Comparison of ENCODE assay signal across 22 mouse cellular contexts in the genomic region with DNA sequence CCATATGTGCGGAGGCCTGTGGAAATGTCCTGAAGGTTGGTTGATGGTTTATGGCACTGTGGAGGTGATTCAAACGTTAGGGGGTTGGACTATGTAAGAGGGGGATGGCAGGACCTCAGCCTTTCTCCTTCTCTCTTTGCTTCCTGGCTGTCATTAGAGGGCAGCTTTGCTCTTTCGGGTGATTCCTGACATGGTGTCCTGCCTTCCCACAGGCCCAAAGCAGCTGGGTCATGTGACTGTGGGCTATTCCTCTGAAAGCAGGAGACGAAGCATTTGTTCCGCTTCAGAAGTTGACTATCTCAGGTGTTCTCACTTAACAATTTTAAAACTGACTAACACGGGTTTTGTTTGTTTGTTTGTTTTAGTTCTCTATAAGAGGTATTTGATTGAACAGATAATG.
DNase-seq lines count a peak whose midpoint lies in the region; ATAC-seq lines count a peak whose summit lies in the region.
"Had no signal": no experiment of that assay in that cellular context is flagged by ENCODE, and none has a peak within 500 bp of the region (broad histone marks: within the 10 kb centered on the region; RNA-seq: fewer than 3 reads in every experiment).

No protein-coding gene starts in this region.

- no peaks in the 10 kb centered on the region for H3K27me3 ChIP-seq in kidney, embryonic 14.5 days (ENCODE audit: control insufficient read depth, insufficient read depth, low read length)
- no peaks in the 10 kb centered on the region for H3K27me3 ChIP-seq in hindbrain, embryonic 11.5 days (ENCODE audit: control insufficient read depth, insufficient read depth, low read length)
- H3K27me3 ChIP-seq: embryonic facial prominence, embryonic 12.5 days; forebrain, embryonic 15.5 days; hindbrain, embryonic 13.5 days had no signal

- WGBS in kidney, embryonic 14.5 days = 66% methylated on average over 6 of the region's 6 CpGs
- 81% methylated on average over 6 of the region's 6 CpGs for WGBS in hindbrain, embryonic 11.5 days

- no peak overlapping the region for H3K4me2 ChIP-seq in kidney, embryonic 14.5 days (replicated peaks; ENCODE audit: low read depth, low read length)
- H3K4me2 ChIP-seq in hindbrain, embryonic 11.5 days (replicated peaks; ENCODE audit: low read depth, low read length) = no peak overlapping the region
- H3K4me2 ChIP-seq: embryonic facial prominence, embryonic 12.5 days; forebrain, embryonic 15.5 days; hindbrain, embryonic 13.5 days had no signal

- no peaks in the 10 kb centered on the region for H3K9me3 ChIP-seq in kidney, embryonic 14.5 days (ENCODE audit: control insufficient read depth, low read length)
- H3K9me3 ChIP-seq in hindbrain, embryonic 11.5 days (ENCODE audit: control insufficient read depth, low read length) = no peaks in the 10 kb centered on the region
- H3K9me3 ChIP-seq: embryonic facial prominence, embryonic 12.5 days; forebrain, embryonic 15.5 days; heart, embryonic 10.5 days; hindbrain, embryonic 13.5 days had no signal

- no peak overlapping the region for H3K4me3 ChIP-seq in kidney, embryonic 14.5 days (ENCODE audit: low read length)
- no peak overlapping the region for H3K4me3 ChIP-seq in hindbrain, embryonic 11.5 days (ENCODE audit: low read depth, low read length)
- H3K4me3 ChIP-seq: embryonic facial prominence, embryonic 12.5 days; forebrain, embryonic 15.5 days; heart, embryonic 10.5 days; hindbrain, embryonic 13.5 days had no signal

- no peak overlapping the region for H3K27ac ChIP-seq in kidney, embryonic 14.5 days (ENCODE audit: low read depth, low read length)
- H3K27ac ChIP-seq in hindbrain, embryonic 11.5 days (ENCODE audit: low read depth, low read length) = no peak overlapping the region
- H3K27ac ChIP-seq: embryonic facial prominence, embryonic 12.5 days; forebrain, embryonic 15.5 days; heart, embryonic 10.5 days; hindbrain, embryonic 13.5 days had no signal

- peak; percentile 35 for DNase-seq in kidney, adult 11 months
- peak; percentile 58 for DNase-seq in kidney, adult 9 months
- DNase-seq in kidney, postnatal 25 days = peak; percentile 37 to 56
- no peak for DNase-seq in lung, postnatal 10 days
- no peak for DNase-seq in hindbrain, embryonic 11.5 days (ENCODE audit: low spot score)
- DNase-seq in liver = no peak
- DNase-seq: adrenal gland, postnatal 14 days; B cell, adult 2 months; cerebellum, adult 11-12 months; cerebellum, adult 9-10 months; cerebellum, postnatal 25 days; gastrocnemius, postnatal 10 days; heart, adult 18-20 months; heart, postnatal 10 days; heart, postnatal 4 days had no signal

- ATAC-seq in kidney, embryonic 14.5 days (ENCODE audit: low FRiP score, low TSS enrichment) = no peak
- ATAC-seq in hindbrain, embryonic 11.5 days (ENCODE audit: low FRiP score) = no peak
- ATAC-seq: CD4-positive, CD25-positive, alpha-beta regulatory T cell, adult 4 months; forebrain, embryonic 15.5 days had no signal

- H3K4me1 ChIP-seq in kidney, embryonic 14.5 days (ENCODE audit: control insufficient read depth, insufficient read depth, low read length) = no peaks in the 10 kb centered on the region
- H3K4me1 ChIP-seq in hindbrain, embryonic 11.5 days (replicated peaks; ENCODE audit: control insufficient read depth, insufficient read depth, low read length) = no peaks in the 10 kb centered on the region
- H3K4me1 ChIP-seq: forebrain, embryonic 15.5 days; hindbrain, embryonic 13.5 days had no signal

- no peaks in the 10 kb centered on the region for H3K36me3 ChIP-seq in kidney, embryonic 14.5 days (ENCODE audit: control insufficient read depth, insufficient read depth, low read length)
- H3K36me3 ChIP-seq in hindbrain, embryonic 11.5 days (ENCODE audit: control insufficient read depth, insufficient read depth, low read length) = no peaks in the 10 kb centered on the region
- H3K36me3 ChIP-seq: embryonic facial prominence, embryonic 12.5 days; forebrain, embryonic 15.5 days; G1E; heart, embryonic 10.5 days; hindbrain, embryonic 13.5 days had no signal

- H3K9ac ChIP-seq in kidney, embryonic 14.5 days (ENCODE audit: low read depth, low read length) = no peak overlapping the region
- no peak overlapping the region for H3K9ac ChIP-seq in hindbrain, embryonic 11.5 days (ENCODE audit: low read depth, low read length)
- H3K9ac ChIP-seq: embryonic facial prominence, embryonic 12.5 days; forebrain, embryonic 15.5 days; hindbrain, embryonic 13.5 days had no signal

Comparison
In these comparisons a context has a peak if more than half of its experiments do, and no peak if none do; other contexts are left out.
1. DNase-seq: peak in kidney, adult 11 months (single experiment), kidney, adult 9 months (single experiment) and kidney, postnatal 25 days (2 of 2); none in lung, postnatal 10 days (single experiment), hindbrain, embryonic 11.5 days (single experiment) and liver (single experiment).